Mouse (Mus musculus) hindbrain, embryonic 15.5 days (tissue): ENCODE data around the gene Tipin. TPM values are rescaled to one million over a fixed set of nuclear protein-coding genes. Genes with fewer than 3 reads are reported as not detected.

Experiments
- ATAC-seq: fragments of 200-750 bp; cut with Nextera tagmentation; 2 replicates; pipeline ENCODE4 v1.8.0; 2017; ENCODE audit warnings: low read depth, moderate number of reproducible peaks, moderate TSS enrichment; ENCODE audit not compliant: low FRiP score
- H3K27ac ChIP-seq: fragments of 300-500 bp; sonication (generic); replicated peaks from 2 replicates; pipeline ENCODE4 v1.5.1; 2015; ENCODE audit warnings: mild to moderate bottlenecking, inconsistent platforms
- H3K27me3 ChIP-seq: fragments of 300-500 bp; sonication (generic); 2 replicates; pipeline ENCODE4 v1.6.1; 2015; ENCODE audit warnings: control low read depth, inconsistent platforms
- H3K36me3 ChIP-seq: fragments of 300-500 bp; sonication (generic); 2 replicates; pipeline ENCODE4 v1.6.1; 2015; ENCODE audit warnings: control low read depth, inconsistent platforms
- H3K4me1 ChIP-seq: fragments of 300-500 bp; sonication (generic); replicated peaks from 2 replicates; pipeline ENCODE4 v1.6.1; 2015; ENCODE audit warnings: control low read depth, inconsistent platforms
- H3K4me2 ChIP-seq: fragments of 300-500 bp; sonication (generic); 2 replicates; pipeline ENCODE4 v1.6.1; 2015; ENCODE audit warnings: moderate library complexity, mild to moderate bottlenecking, inconsistent platforms
- H3K4me3 ChIP-seq: fragments of 300-500 bp; sonication (generic); 2 replicates; pipeline ENCODE4 v1.5.1; 2015; ENCODE audit warnings: mild to moderate bottlenecking, inconsistent platforms
- H3K9ac ChIP-seq: fragments of 300-500 bp; sonication (generic); 2 replicates; pipeline ENCODE4 v1.6.1; 2015; ENCODE audit warnings: inconsistent platforms
- H3K9me3 ChIP-seq: fragments of 300-500 bp; sonication (generic); 2 replicates; pipeline ENCODE4 v1.6.1; 2016; ENCODE audit warnings: control low read depth, inconsistent platforms
- WGBS: fragments of 180-500 bp; shearing (Covaris S2); methylation state at CpG from one replicate; pipeline ENCODE4 v1.1.7; 2015; 5-methylcytosine and 5-hydroxymethylcytosine counted together
- polyA plus RNA-seq: library from polyadenylated mRNA; unstranded; fragments of >200 nt; fragmentation: Nextera tagmentation; extraction: Ambion mirVana; gene quantifications from 2 replicates; pipeline ENCODE4 v1.2.1, GENCODE M21; 2015

Gene Tipin
- polyA plus RNA-seq: 82.3 and 84.9 TPM in 2 replicates

DNA sequence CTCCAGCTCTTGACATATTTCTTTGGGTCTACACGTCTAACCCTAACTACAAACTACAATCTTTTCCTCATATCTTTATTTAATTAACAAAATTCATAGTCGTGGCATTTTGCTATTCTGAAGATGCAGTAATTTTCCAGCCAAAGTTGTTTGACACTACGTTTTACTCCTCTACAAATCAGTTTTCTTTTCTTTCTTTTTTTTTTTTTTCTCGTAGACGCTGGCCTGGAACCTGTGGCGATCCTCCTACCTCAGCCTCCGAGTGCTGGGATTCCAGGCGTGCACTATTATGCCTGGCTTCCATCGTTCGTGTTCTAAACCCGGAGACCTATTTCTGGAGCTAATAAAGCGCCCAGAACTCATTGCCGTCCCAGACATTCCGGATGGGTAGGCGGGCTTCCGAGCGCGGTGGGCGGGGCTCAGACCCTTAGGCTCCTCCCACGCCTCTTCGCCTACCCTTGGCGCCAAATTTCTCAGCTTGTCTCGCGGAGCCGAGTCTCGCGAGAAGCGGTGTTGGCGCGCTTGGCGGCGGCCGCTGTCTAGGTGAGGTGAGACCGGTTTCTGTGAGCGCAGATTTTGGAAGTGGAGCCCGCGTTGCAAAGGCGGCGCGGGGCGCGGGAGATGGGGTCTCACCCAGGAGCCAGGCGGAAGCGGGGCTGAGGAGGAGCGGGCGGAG is at the start of gene Tipin:
Gene Tipin (plus strand): TSS at position 477 of the 676 bp plus-strand sequence.
- 3% methylated on average over 46 of the region's 46 CpGs for WGBS
- peak; percentile 98 for ATAC-seq

GRCm38 (mm10) chr9:64231674-64232073 is 49.7 kb upstream of the Tipin start:
- H3K9ac ChIP-seq: no peak overlapping the region
- H3K27me3 ChIP-seq: no peaks in the 10 kb centered on the region
- 75% methylated on average over 3 of the region's 3 CpGs for WGBS
- peaks cover 23% of the 10 kb centered on the region for H3K4me1 ChIP-seq
- H3K4me3 ChIP-seq: no peak overlapping the region
- no peak overlapping the region for H3K4me2 ChIP-seq
- H3K27ac ChIP-seq: no peak overlapping the region
- no peaks in the 10 kb centered on the region for H3K9me3 ChIP-seq
- H3K36me3 ChIP-seq: no peaks in the 10 kb centered on the region
- ATAC-seq: no peak

More for the DNA sequence above, at the start of gene Tipin:
- H3K4me2 ChIP-seq: peak within 1 kb of the TSS; percentile 67
- no peaks in the 10 kb centered on the region for H3K9me3 ChIP-seq
- H3K36me3 ChIP-seq: no peaks in the 10 kb centered on the region
- H3K9ac ChIP-seq: peak within 1 kb of the TSS; percentile 93
- H3K4me3 ChIP-seq: peak within 1 kb of the TSS; percentile 96
- H3K27ac ChIP-seq: peak within 1 kb of the TSS; percentile 90
- peaks cover 9% of the 10 kb centered on the region for H3K4me1 ChIP-seq
- H3K27me3 ChIP-seq: no peaks in the 10 kb centered on the region

DNA sequence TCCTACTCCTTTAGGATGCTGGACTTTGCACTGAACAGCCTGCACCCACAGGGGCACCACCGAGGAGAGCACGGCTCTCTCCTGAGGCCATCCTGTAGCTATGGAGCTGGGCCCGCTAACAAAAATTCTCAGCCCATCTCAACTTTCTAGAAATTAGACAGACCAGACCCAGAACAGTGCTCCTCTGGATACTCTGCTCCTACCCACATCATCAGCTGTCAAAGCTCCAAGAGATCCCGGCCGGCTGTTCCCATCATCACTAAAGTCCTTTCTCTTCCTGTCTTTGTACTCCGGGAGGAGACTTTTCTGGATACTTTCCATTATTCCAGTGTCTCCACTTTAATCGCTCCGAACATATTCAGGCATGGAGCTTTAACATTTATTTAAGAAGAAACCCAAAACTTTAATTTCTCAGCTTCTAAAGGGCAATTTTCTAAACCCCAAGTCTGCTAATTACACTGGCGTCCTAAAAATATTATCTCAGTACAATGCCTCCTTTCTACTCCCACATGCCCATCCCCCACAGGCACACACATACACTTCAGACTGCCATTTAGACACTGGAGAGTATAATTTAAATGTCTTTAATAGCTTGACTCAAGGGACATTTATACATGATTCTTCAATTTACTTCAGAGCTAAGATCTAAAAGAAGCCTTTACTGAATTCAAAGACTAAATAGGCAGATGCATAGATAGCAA is 49.0 kb upstream of the Tipin start:
- Histone ChIP-seq H3K9ac (no peak overlapping the region), H3K4me1 (peaks cover 23% of the 10 kb centered on the region), H3K4me3 (no peak overlapping the region), H3K36me3 (no peaks in the 10 kb centered on the region), H3K27ac (0 out of 2 replicates have a peak overlapping the region, but pooled peaks have one; percentile 42), H3K9me3 (no peaks in the 10 kb centered on the region), H3K27me3 (no peaks in the 10 kb centered on the region), H3K4me2 (no peak overlapping the region)
- no peak for ATAC-seq
- 50% methylated on average over 9 of the region's 9 CpGs for WGBS

DNA sequence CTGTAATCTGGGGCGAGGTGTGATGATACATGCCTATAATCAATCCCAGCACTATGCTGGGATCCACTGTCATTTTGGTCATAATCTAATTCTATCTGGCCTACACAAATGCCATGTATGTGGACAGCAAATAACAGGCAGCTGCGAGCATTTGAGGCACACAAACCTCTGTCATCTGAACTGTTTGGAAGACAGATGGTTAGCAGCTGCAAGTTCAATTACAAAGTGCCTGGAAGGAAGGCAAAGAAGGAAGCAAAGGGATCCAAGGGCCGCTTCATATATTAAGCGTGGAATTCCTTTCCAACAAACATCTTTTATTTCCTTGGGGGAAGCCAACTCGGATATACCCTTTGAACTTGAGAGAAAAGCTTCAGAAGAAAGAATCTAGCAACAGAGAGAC is 47.7 kb upstream of the Tipin start:
- peaks cover 23% of the 10 kb centered on the region for H3K4me1 ChIP-seq
- H3K4me3 ChIP-seq: no peak overlapping the region
- no peak overlapping the region for H3K27ac ChIP-seq
- 38% methylated on average over 5 of the region's 5 CpGs for WGBS
- H3K9ac ChIP-seq: no peak overlapping the region
- no peaks in the 10 kb centered on the region for H3K9me3 ChIP-seq
- H3K27me3 ChIP-seq: no peaks in the 10 kb centered on the region
- ATAC-seq: no peak; the same call in 1 of the 2 replicates
- H3K4me2 ChIP-seq: no peak overlapping the region
- no peaks in the 10 kb centered on the region for H3K36me3 ChIP-seq

- Histone ChIP-seq H3K9ac (no peak within 1 kb of the TSS), H3K4me2 (no peak within 1 kb of the TSS), H3K27ac (no peak within 1 kb of the TSS), H3K36me3 (no peaks in the 10 kb centered on the region), H3K27me3 (no peaks in the 10 kb centered on the region), H3K9me3 (no peaks in the 10 kb centered on the region), H3K4me3 (no peak within 1 kb of the TSS), H3K4me1 (peaks cover 20% of the 10 kb centered on the region)
- WGBS: 92% methylated on average over 8 of the region's 8 CpGs
- ATAC-seq: no peak
These were observed 46.5 kb upstream of the Tipin start, which contains the start of gene Uchl4 for GRCm38 (mm10) chr9:64234768-64235435. Gene Uchl4 (plus strand): TSS chr9:64235201.

DNA sequence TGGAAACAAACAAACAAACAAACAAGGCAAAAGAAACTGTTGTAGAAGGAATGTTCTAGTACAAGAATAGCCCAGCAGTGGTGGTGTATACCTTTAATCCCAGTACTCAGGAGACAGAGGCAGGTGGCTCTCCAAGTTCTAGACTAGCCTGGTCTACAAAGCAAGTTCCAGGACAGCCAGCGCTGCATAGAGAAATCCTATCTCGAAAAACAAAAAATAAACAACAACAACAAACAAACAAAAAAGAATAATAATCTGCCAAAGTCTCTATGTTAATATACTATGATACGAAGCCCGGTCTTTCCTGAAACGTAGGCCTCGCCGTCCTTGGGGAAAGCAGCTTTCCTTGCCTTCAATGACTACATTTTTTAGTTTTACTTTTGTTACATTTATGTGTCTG is 45.3 kb upstream of the Tipin start:
- H3K9ac ChIP-seq: no peak overlapping the region
- H3K27me3 ChIP-seq: no peaks in the 10 kb centered on the region
- no peak for ATAC-seq
- H3K27ac ChIP-seq: no peak overlapping the region
- over 99% methylated on average over 7 of the region's 7 CpGs for WGBS
- H3K4me2 ChIP-seq: no peak overlapping the region
- H3K4me3 ChIP-seq: no peak overlapping the region
- H3K9me3 ChIP-seq: no peaks in the 10 kb centered on the region
- no peaks in the 10 kb centered on the region for H3K36me3 ChIP-seq
- H3K4me1 ChIP-seq: peaks cover 18% of the 10 kb centered on the region

- WGBS: 51% methylated on average over 2 of the region's 2 CpGs
- no peak for ATAC-seq
- no peak overlapping the region for H3K27ac ChIP-seq
- H3K36me3 ChIP-seq: no peaks in the 10 kb centered on the region
- no peak overlapping the region for H3K4me2 ChIP-seq
- no peak overlapping the region for H3K4me3 ChIP-seq
- H3K27me3 ChIP-seq: no peaks in the 10 kb centered on the region
- peaks cover 4% of the 10 kb centered on the region for H3K4me1 ChIP-seq
- H3K9ac ChIP-seq: no peak overlapping the region
- no peaks in the 10 kb centered on the region for H3K9me3 ChIP-seq
These were observed 41.3 kb upstream of the Tipin start for GRCm38 (mm10) chr9:64240116-64240515.

- WGBS: 54% methylated on average over 8 of the region's 8 CpGs
- no peaks in the 10 kb centered on the region for H3K36me3 ChIP-seq
- H3K27ac ChIP-seq: no peak overlapping the region
- no peak overlapping the region for H3K9ac ChIP-seq
- no peaks in the 10 kb centered on the region for H3K27me3 ChIP-seq
- no peak overlapping the region for H3K4me2 ChIP-seq
- H3K9me3 ChIP-seq: no peaks in the 10 kb centered on the region
- H3K4me1 ChIP-seq: peaks cover 4% of the 10 kb centered on the region
- ATAC-seq: no peak
- no peak overlapping the region for H3K4me3 ChIP-seq
These were observed 40.7 kb upstream of the Tipin start for GRCm38 (mm10) chr9:64240681-64241080.

GRCm38 (mm10) chr9:64242381-64242831 is 39.0 kb upstream of the Tipin start:
- Histone ChIP-seq H3K9me3 (no peaks in the 10 kb centered on the region), H3K9ac (no peak overlapping the region), H3K36me3 (no peaks in the 10 kb centered on the region; the same call in 1 of the 2 replicates), H3K27me3 (no peaks in the 10 kb centered on the region), H3K4me1 (peaks cover 4% of the 10 kb centered on the region), H3K4me3 (no peak overlapping the region), H3K27ac (no peak overlapping the region), H3K4me2 (no peak overlapping the region)
- ATAC-seq: no peak
- 74% methylated on average over 6 of the region's 6 CpGs for WGBS

- peaks cover 26% of the 10 kb centered on the region for H3K4me1 ChIP-seq
- no peak for ATAC-seq
- no peak overlapping the region for H3K27ac ChIP-seq
- H3K9ac ChIP-seq: no peak overlapping the region
- H3K27me3 ChIP-seq: no peaks in the 10 kb centered on the region
- H3K36me3 ChIP-seq: no peaks in the 10 kb centered on the region; the same call in 1 of the 2 replicates
- 89% methylated on average over 1 of the region's 1 CpGs for WGBS
- no peak overlapping the region for H3K4me3 ChIP-seq
- H3K9me3 ChIP-seq: no peaks in the 10 kb centered on the region
- no peak overlapping the region for H3K4me2 ChIP-seq
These were observed 32.0 kb upstream of the Tipin start for GRCm38 (mm10) chr9:64249371-64249770.

DNA sequence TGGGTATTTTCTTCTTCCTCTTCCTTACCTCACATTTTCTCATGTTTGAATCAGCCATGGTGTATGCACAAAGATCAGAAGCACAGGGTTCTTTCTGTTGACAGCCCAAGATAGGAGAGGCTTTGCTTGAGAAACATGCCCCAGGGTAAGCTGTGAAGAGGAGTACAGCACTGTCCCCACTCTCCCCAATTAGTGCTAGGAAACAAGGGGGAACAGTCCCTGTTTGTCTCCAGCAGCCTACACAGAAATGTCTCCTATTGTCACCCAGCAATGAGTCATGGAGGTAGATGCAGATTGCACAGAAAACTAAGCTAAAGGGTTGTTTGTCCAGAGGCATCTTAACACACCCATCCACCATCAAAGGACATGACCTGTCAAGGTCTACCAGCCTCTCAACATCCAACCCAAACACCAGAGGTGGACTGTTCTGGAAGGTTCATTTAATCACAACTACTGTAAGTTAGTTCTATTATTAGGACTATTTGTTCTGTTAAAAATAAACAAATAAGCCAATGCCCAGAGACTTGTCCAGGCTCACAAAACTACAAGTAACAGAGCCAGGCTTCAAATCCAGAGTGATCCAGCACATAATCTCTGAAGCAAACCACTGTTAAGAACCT is 31.2 kb upstream of the Tipin start:
- H3K9ac ChIP-seq: no peak overlapping the region
- ATAC-seq: no peak

More for the DNA sequence above, 31.2 kb upstream of the Tipin start:
- H3K4me3 ChIP-seq: no peak overlapping the region
- H3K4me1 ChIP-seq: peaks cover 26% of the 10 kb centered on the region
- no peak overlapping the region for H3K4me2 ChIP-seq
- no peaks in the 10 kb centered on the region for H3K9me3 ChIP-seq
- H3K27ac ChIP-seq: no peak overlapping the region
- H3K36me3 ChIP-seq: no peaks in the 10 kb centered on the region; the same call in 1 of the 2 replicates
- H3K27me3 ChIP-seq: no peaks in the 10 kb centered on the region
